Mouse (Mus musculus) midbrain, embryonic 15.5 days (tissue): Measurements from ENCODE around the gene Gm27029. TPM values are rescaled to one million over a fixed set of nuclear protein-coding genes. Genes with fewer than 3 reads are reported as not detected.
"Not testable (repeated sequence)": the region's sequence is repeated elsewhere in the genome, so short reads cannot be mapped to it uniquely, and the experiment has no call there.

Source experiments
- ATAC-seq: fragments of 200-750 bp; cut with Nextera tagmentation; replicated peaks from 2 replicates; pipeline ENCODE4 v1.8.0; 2017; ENCODE audit warnings: moderate TSS enrichment
- H3K27ac ChIP-seq: fragments of 300-500 bp; sonication (generic); 2 replicates; pipeline ENCODE4 v1.5.1; 2015; ENCODE audit warnings: mild to moderate bottlenecking, inconsistent platforms
- H3K27me3 ChIP-seq: fragments of 300-500 bp; sonication (generic); replicated peaks from 2 replicates; pipeline ENCODE4 v1.6.1; 2015; ENCODE audit warnings: inconsistent platforms
- H3K36me3 ChIP-seq: fragments of 300-500 bp; sonication (generic); replicated peaks from 2 replicates; pipeline ENCODE4 v1.6.1; 2015; ENCODE audit warnings: inconsistent platforms
- H3K4me1 ChIP-seq: fragments of 300-500 bp; sonication (generic); 2 replicates; pipeline ENCODE4 v1.6.1; 2015; ENCODE audit warnings: inconsistent platforms
- H3K4me2 ChIP-seq: fragments of 300-500 bp; sonication (generic); 2 replicates; pipeline ENCODE4 v1.6.1; 2015; ENCODE audit warnings: inconsistent platforms, mild to moderate bottlenecking, moderate library complexity
- H3K4me3 ChIP-seq: fragments of 300-500 bp; sonication (generic); 2 replicates; pipeline ENCODE4 v1.5.1; 2015; ENCODE audit warnings: mild to moderate bottlenecking, inconsistent platforms
- H3K9ac ChIP-seq: fragments of 300-500 bp; sonication (generic); 2 replicates; pipeline ENCODE4 v1.6.1; 2015; ENCODE audit warnings: mild to moderate bottlenecking, inconsistent platforms
- H3K9me3 ChIP-seq: fragments of 300-500 bp; sonication (generic); 2 replicates; pipeline ENCODE4 v1.6.1; 2016; ENCODE audit warnings: inconsistent platforms
- WGBS: fragments of 180-500 bp; shearing (Covaris S2); methylation state at CpG from one replicate; pipeline ENCODE4 v1.1.7; 2015; ENCODE audit warnings: mixed read lengths; 5-methylcytosine and 5-hydroxymethylcytosine counted together
- polyA plus RNA-seq: library from polyadenylated mRNA; unstranded; fragments of >200 nt; fragmentation: Nextera tagmentation; extraction: Ambion mirVana; gene quantifications from 2 replicates; pipeline ENCODE4 v1.2.1, GENCODE M21; 2015

The Gm27029 gene
- polyA plus RNA-seq, 1 experiment from 2014 or later: 8.7 TPM

GRCm38 (mm10) chr11:101451536-101451935 lies 26.9 kb upstream of the Gm27029 start:
- no peaks in the 10 kb centered on the region for H3K27me3 ChIP-seq
- no peak overlapping the region for H3K4me2 ChIP-seq
- 93% methylated on average over 10 of the region's 10 CpGs for WGBS
- no peaks in the 10 kb centered on the region for H3K36me3 ChIP-seq
- H3K9me3 ChIP-seq: no peaks in the 10 kb centered on the region
- H3K27ac ChIP-seq: no peak overlapping the region
- no peak overlapping the region for H3K4me3 ChIP-seq
- no peaks in the 10 kb centered on the region for H3K4me1 ChIP-seq
- no peak for ATAC-seq
- no peak overlapping the region for H3K9ac ChIP-seq

GRCm38 (mm10) chr11:101450394-101450793 lies 25.8 kb upstream of the Gm27029 start:
- no peaks in the 10 kb centered on the region for H3K4me1 ChIP-seq
- H3K9me3 ChIP-seq: no peaks in the 10 kb centered on the region
- WGBS: 84% methylated on average over 3 of the region's 3 CpGs
- H3K4me2 ChIP-seq: no peak overlapping the region
- no peak overlapping the region for H3K4me3 ChIP-seq
- H3K9ac ChIP-seq: no peak overlapping the region
- H3K27me3 ChIP-seq: no peaks in the 10 kb centered on the region
- no peak for ATAC-seq
- peaks cover 4% of the 10 kb centered on the region; the same call in 1 of the 2 replicates for H3K36me3 ChIP-seq
- H3K27ac ChIP-seq: no peak overlapping the region

GRCm38 (mm10) chr11:101449596-101449995 lies 25.0 kb upstream of the Gm27029 start:
- H3K27me3 ChIP-seq, H3K36me3 ChIP-seq, ATAC-seq, H3K9me3 ChIP-seq, H3K4me1 ChIP-seq, H3K4me3 ChIP-seq, H3K9ac ChIP-seq, H3K27ac ChIP-seq, H3K4me2 ChIP-seq: not testable (repeated sequence)
- 90% methylated on average over 4 of the region's 4 CpGs for WGBS

DNA sequence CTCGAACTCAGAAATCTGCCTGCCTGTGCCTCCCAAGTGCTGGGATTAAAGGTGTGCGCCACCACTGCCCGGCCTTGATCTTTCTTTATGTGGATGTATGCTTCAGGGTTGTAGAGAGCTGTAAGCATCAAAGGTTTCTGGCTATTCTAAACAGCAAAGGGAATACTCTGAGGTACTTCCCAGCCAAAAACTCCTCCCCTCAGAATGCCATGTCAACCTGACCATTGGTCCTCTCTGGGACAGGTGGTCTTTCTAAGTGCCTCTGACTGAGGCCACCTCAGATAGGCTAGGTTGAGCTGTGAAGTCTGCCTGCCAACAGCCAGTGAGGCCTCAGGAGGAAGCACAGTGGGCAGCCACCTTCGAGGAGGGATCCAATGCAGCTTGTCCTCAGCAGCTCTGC lies 24.3 kb upstream of the Gm27029 start:
- ATAC-seq: no peak
- no peak overlapping the region for H3K27ac ChIP-seq
- peaks cover 4% of the 10 kb centered on the region for H3K4me1 ChIP-seq
- peaks cover 16% of the 10 kb centered on the region for H3K36me3 ChIP-seq
- no peak overlapping the region for H3K4me3 ChIP-seq
- H3K9ac ChIP-seq: no peak overlapping the region
- H3K4me2 ChIP-seq: no peak overlapping the region
- 83% methylated on average over 4 of the region's 4 CpGs for WGBS
- no peaks in the 10 kb centered on the region for H3K9me3 ChIP-seq
- H3K27me3 ChIP-seq: no peaks in the 10 kb centered on the region

DNA sequence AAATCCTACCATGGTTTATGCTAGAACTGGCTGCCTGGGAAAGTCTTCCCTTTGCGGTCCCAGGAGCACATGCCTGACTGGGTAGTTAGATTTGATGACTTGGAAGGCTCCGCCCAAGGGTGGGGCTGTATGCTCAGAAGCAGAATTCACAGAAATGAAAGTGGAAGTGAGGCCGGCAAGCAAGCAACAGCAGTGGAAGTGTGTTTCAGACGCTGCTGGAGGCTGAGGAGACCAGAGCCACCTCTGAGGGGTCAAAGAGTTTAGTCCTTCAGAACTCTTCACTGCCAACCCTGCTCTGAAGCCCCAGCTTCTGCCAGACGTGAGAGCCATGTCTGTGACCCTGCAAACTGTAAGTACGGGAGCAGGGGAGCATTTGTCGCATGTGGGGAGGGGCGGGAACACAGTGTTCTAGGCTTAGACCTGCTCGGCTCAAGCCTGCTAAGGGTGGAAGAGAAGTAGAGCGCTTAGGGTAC lies 23.7 kb upstream of the Gm27029 start, which contains the start of gene Ifi35:
Gene Ifi35, plus strand, starts transcription at position 134 of the 473 bp plus-strand sequence.
- H3K27ac ChIP-seq: no peak within 1 kb of the TSS
- 0 out of 2 replicates have a peak within 1 kb of the TSS, but pooled peaks have one; percentile 0 for H3K4me2 ChIP-seq
- no peak within 1 kb of the TSS for H3K9ac ChIP-seq

DNA sequence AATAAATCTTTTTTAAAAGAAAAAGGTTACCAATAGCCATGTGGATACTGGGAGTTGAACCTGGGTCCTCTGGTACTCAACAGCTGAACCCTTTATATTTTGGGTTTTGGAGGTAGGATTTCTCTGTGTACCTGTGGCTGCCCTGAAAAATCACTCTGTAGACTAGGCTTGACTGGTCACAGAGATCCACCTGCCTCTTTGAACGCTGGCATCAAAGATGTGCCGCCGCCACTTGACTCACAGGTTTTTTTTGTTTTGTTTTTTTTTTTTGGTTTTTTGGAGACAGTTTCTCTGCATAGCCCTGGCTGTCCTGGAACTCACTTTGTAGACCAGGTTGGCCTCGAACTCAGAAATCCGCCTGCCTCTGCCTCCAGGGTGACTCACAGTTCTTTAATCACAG lies 23.2 kb upstream of the Gm27029 start:
- no peak overlapping the region for H3K27ac ChIP-seq
- H3K4me2 ChIP-seq: no peak overlapping the region
- peaks cover 20% of the 10 kb centered on the region for H3K36me3 ChIP-seq
- H3K4me1 ChIP-seq: peaks cover 14% of the 10 kb centered on the region
- H3K4me3 ChIP-seq: no peak overlapping the region
- ATAC-seq: no peak
- H3K9me3 ChIP-seq: no peaks in the 10 kb centered on the region
- WGBS: 92% methylated on average over 5 of the region's 5 CpGs
- no peaks in the 10 kb centered on the region for H3K27me3 ChIP-seq
- no peak overlapping the region for H3K9ac ChIP-seq

More for the DNA sequence above, 23.7 kb upstream of the Gm27029 start, which contains the start of gene Ifi35:
- peaks cover 10% of the 10 kb centered on the region for H3K4me1 ChIP-seq
- H3K4me3 ChIP-seq: 0 out of 2 replicates have a peak within 1 kb of the TSS, but pooled peaks have one; percentile 2
- H3K9me3 ChIP-seq: no peaks in the 10 kb centered on the region
- ATAC-seq: no peak
- WGBS: 49% methylated on average over 10 of the region's 10 CpGs
- peaks cover 20% of the 10 kb centered on the region for H3K36me3 ChIP-seq
- H3K27me3 ChIP-seq: no peaks in the 10 kb centered on the region

GRCm38 (mm10) chr11:101446860-101447259 lies 22.3 kb upstream of the Gm27029 start:
- 88% methylated on average over 8 of the region's 8 CpGs for WGBS
- H3K27me3 ChIP-seq, H3K4me3 ChIP-seq, H3K9ac ChIP-seq, H3K9me3 ChIP-seq, H3K27ac ChIP-seq, ATAC-seq, H3K4me2 ChIP-seq: not testable (repeated sequence)
- Histone ChIP-seq H3K36me3 (peaks cover 20% of the 10 kb centered on the region), H3K4me1 (peaks cover 14% of the 10 kb centered on the region)

DNA sequence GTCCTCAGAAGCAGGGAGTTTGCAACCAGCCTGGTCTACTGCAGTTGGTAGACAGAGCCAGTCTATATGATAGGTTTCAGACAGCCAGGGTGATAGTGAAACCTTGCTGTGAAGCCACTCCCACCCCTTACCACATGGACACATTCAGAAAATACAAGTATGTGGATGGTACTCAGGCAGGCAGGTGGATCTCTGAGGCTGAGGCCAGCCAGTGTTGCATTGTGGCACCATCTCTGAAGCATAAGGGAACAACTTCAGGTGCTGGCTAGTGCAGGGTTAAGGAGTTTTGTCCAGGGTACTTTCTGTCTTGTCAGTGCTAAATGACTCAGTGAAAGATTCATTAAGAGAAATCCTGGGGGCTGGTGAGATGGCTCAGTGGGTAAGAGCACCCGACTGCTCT lies 21.7 kb upstream of the Gm27029 start:
- no peaks in the 10 kb centered on the region for H3K27me3 ChIP-seq
- ATAC-seq: no peak
- H3K9ac ChIP-seq: no peak overlapping the region

GRCm38 (mm10) chr11:101442760-101443159 lies 18.2 kb upstream of the Gm27029 start:
- H3K9me3 ChIP-seq: no peaks in the 10 kb centered on the region
- peaks cover 20% of the 10 kb centered on the region for H3K36me3 ChIP-seq
- WGBS: 2% methylated on average over 14 of the region's 14 CpGs
- H3K4me1 ChIP-seq: peaks cover 14% of the 10 kb centered on the region
- H3K4me3 ChIP-seq: peak overlapping the region; percentile 68
- H3K9ac ChIP-seq: peak overlapping the region; percentile 76
- peak overlapping the region; percentile 72 for H3K4me2 ChIP-seq
- H3K27me3 ChIP-seq: no peaks in the 10 kb centered on the region
- H3K27ac ChIP-seq: peak overlapping the region; percentile 83
- ATAC-seq: no peak

More for the DNA sequence above, 21.7 kb upstream of the Gm27029 start:
- peaks cover 20% of the 10 kb centered on the region for H3K36me3 ChIP-seq
- peaks cover 14% of the 10 kb centered on the region for H3K4me1 ChIP-seq
- H3K4me3 ChIP-seq: no peak overlapping the region
- H3K4me2 ChIP-seq: no peak overlapping the region
- H3K9me3 ChIP-seq: no peaks in the 10 kb centered on the region
- H3K27ac ChIP-seq: no peak overlapping the region
- WGBS: 89% methylated on average over 1 of the region's 1 CpGs

DNA sequence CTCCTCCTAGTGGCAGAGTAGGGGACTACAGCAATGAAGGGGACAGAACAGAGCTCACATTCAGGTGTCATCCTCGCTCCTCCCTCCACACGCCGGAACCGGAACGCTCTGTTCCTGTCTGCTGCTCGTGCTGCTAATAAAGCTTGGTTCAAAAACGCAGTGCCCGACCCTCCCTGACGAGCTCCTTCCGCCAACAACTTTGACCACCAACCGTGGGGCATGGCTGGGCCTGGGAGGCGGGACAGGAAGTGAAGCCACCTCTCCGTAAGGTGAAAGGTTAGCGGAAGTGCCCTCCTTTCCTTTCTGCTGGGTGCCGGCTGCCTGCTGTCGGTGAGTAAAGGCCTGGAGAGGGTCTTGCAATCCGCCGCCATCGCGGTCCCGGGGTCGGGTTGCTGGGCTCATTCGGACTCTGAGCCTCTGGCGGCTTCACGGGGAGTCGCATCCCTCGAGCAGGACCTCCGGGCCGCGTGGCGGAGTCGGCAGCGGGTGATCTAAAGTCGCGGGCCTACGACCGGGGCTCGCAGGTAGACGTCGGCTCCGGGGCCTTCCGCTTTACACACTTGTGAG lies 17.6 kb upstream of the Gm27029 start, which contains the start of gene Rpl27:
Gene Rpl27, plus strand, starts transcription at position 172 of the 567 bp plus-strand sequence.
- H3K27ac ChIP-seq: peak within 1 kb of the TSS; percentile 83
- H3K4me3 ChIP-seq: peak within 1 kb of the TSS; percentile 68
- ATAC-seq: peak; percentile 99
- no peaks in the 10 kb centered on the region for H3K9me3 ChIP-seq
- H3K9ac ChIP-seq: peak within 1 kb of the TSS; percentile 76
- under 1% methylated on average over 42 of the region's 42 CpGs for WGBS
- H3K27me3 ChIP-seq: no peaks in the 10 kb centered on the region
- peak within 1 kb of the TSS; percentile 72 for H3K4me2 ChIP-seq
- peaks cover 20% of the 10 kb centered on the region for H3K36me3 ChIP-seq
- peaks cover 14% of the 10 kb centered on the region for H3K4me1 ChIP-seq

DNA sequence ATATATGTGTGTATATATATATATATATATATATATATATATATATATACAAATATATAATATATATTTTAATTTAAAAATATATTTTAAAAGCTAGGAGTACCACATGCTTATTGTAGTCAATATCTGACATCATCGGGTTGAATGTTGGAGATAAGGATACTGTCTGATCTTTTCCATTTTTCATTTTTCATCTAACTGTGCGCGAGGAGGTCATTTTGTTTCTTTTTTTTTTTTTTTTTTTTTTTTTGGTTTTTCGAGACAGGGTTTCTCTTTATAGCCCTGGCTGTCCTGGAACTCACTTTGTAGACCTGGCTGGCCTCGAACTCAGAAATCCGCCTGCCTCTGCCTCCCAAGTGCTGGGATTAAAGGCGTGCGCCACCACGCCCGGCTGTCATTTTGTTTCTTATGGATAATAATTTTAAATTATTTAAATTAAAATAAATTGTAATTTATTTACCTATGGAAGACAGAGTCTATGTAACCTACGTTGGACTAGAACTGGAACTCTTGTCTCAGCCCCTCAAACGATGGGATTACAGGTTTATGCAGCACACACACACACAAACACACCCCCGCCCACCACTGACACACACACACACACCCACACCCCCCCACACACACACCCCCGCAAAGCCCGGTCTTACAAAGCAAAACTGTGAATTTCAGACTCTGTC lies 17.0 kb upstream of the Gm27029 start:
- peak overlapping the region; percentile 44 for H3K4me2 ChIP-seq
- H3K27ac ChIP-seq: peak overlapping the region; percentile 50; the same call in 1 of the 2 replicates
- H3K4me3 ChIP-seq: peak overlapping the region; percentile 68
- H3K9me3 ChIP-seq, H3K9ac ChIP-seq, H3K27me3 ChIP-seq: not testable (repeated sequence)
- ATAC-seq: peak; percentile 65; the same call in 1 of the 2 replicates
- 42% methylated on average over 15 of the region's 15 CpGs for WGBS
- peaks cover 20% of the 10 kb centered on the region for H3K36me3 ChIP-seq
- H3K4me1 ChIP-seq: peaks cover 14% of the 10 kb centered on the region

DNA sequence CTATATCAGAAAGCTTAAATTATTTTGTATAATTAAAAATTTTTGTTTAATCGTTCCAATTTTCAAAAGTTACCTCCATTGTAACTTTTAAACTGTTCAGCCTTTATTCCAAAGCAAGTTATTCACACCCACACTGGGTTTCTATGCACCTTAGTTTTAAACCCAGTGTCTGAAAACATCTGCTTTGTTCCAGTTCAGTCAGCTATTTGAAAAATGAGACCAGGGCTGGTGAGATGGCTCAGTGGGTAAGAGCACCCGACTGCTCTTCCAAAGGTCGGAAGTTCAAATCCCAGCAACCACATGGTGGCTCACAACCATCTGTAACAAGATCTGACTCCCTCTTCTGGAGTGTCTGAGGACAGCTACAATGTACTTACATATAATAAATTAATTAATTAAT lies 13.4 kb upstream of the Gm27029 start:
- peaks cover 27% of the 10 kb centered on the region for H3K36me3 ChIP-seq
- H3K27ac ChIP-seq, H3K9me3 ChIP-seq, H3K4me1 ChIP-seq, ATAC-seq, H3K9ac ChIP-seq, H3K4me2 ChIP-seq, H3K4me3 ChIP-seq, H3K27me3 ChIP-seq: not testable (repeated sequence)
- 55% methylated on average over 3 of the region's 3 CpGs for WGBS
